1 mouse cellular context compared by ENCODE assay signal in the genomic region with DNA sequence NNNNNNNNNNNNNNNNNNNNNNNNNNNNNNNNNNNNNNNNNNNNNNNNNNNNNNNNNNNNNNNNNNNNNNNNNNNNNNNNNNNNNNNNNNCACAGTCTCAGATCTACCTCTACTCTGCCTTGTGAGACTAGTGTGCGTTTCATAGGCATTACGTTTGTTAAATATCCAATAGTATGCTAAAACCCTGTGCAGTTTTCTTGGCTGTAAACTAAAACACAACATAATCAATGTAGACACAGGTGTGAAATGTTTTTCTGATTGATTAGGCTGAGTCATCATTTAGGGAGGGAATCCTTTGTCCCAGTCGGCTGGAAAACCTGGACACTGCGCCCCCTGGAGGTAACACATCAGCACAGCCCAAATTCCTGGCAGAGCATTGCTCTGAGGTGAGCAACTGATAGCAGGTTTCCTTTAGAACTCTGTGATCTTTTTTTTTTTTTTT.
TF ChIP-seq lines count a peak whose summit lies in the region.

No protein-coding gene starts in this region.

TF ChIP-seq in MEL, 35 proteins besides CTCF, POLR2A, EP300 and RAD21:
- TF ChIP-seq USF2 (IDR thresholded peaks at IDR 0.05; ENCODE audit: borderline replicate concordance in 1 of 2, insufficient read depth in 1 of 2, low read depth in 1 of 2, low read length in 2 of 2) (no peak), MAFK (IDR thresholded peaks at IDR 0.05; ENCODE audit: borderline replicate concordance, low read depth, low read length) (peak; percentile 77; the same call in 1 of the 2 replicates), POLR2AphosphoS2 (IDR thresholded peaks at IDR 0.05; ENCODE audit: low read length) (no peak), CHD1 (IDR thresholded peaks at IDR 0.05; ENCODE audit: low read depth, low read length) (no peak), TCF12 (IDR thresholded peaks at IDR 0.05; ENCODE audit: low read depth, low read length) (no peak), POLR2AphosphoS5 (IDR thresholded peaks at IDR 0.05; ENCODE audit: borderline replicate concordance, low read depth, low read length) (no peak), KAT2A (conservative IDR thresholded peaks at IDR 0.05; ENCODE audit: low read depth, low read length) (no peak), ZNF384 (IDR thresholded peaks at IDR 0.05; ENCODE audit: low read depth, low read length) (peak; percentile 60; the same call in 1 of the 2 replicates), SMC3 (IDR thresholded peaks at IDR 0.05; ENCODE audit: low read depth, low read length) (peak; percentile 45; the same call in 1 of the 2 replicates), SIN3A (IDR thresholded peaks at IDR 0.05; ENCODE audit: low read length) (no peak), TBP (IDR thresholded peaks at IDR 0.05; ENCODE audit: low read depth, low read length) (no peak), MYB (IDR thresholded peaks at IDR 0.05; ENCODE audit: low read depth, low read length) (no peak), BHLHE40 (IDR thresholded peaks at IDR 0.05; ENCODE audit: borderline replicate concordance, low read depth, low read length) (no peak), ETS1 (IDR thresholded peaks at IDR 0.05; ENCODE audit: low read depth, low read length) (no peak), ELF1 (IDR thresholded peaks at IDR 0.05; ENCODE audit: low read depth, low read length) (no peak), CHD2 (IDR thresholded peaks at IDR 0.05; ENCODE audit: low read length) (no peak), MAZ (IDR thresholded peaks at IDR 0.05; ENCODE audit: low read depth, low read length) (no peak)
